Mouse (Mus musculus): ENCODE measurements around the gene Rela. TPM values are rescaled to one million over a fixed set of nuclear protein-coding genes. Genes with fewer than 3 reads are reported as not detected.

Rela gene
- polyA plus RNA-seq, 1 experiment, result 118 TPM

GRCm38 (mm10) chr19:5608707-5609106 is 28.6 kb upstream of the Rela start:
- 92% methylated on average over 13 of the region's 13 CpGs for WGBS
- TF ChIP-seq POLR2A (IDR thresholded peaks at IDR 0.05; ENCODE audit: borderline replicate concordance, extremely low read depth, low read depth, low read length) (no peak), CTCF (IDR thresholded peaks at IDR 0.05; ENCODE audit: insufficient read depth, low read length) (no peak)
- H3K4me1 ChIP-seq (ENCODE audit: control insufficient read depth, insufficient read depth, low read length), result peaks cover 6% of the 10 kb centered on the region; the same call in 1 of the 2 replicates
- no peak overlapping the region for H3K4me3 ChIP-seq (replicated peaks; ENCODE audit: extremely low read depth, low read depth, low read length)
- DNase-seq, result no peak

GRCm38 (mm10) chr19:5609171-5609546 is 28.1 kb upstream of the Rela start:
- WGBS, result 36% methylated on average over 10 of the region's 10 CpGs
- TF ChIP-seq POLR2A (IDR thresholded peaks at IDR 0.05; ENCODE audit: borderline replicate concordance, extremely low read depth, low read depth, low read length) (no peak), CTCF (IDR thresholded peaks at IDR 0.05; ENCODE audit: insufficient read depth, low read length) (no peak)
- Histone ChIP-seq H3K4me3 (replicated peaks; ENCODE audit: extremely low read depth, low read depth, low read length) (peak overlapping the region; percentile 93), H3K4me1 (ENCODE audit: control insufficient read depth, insufficient read depth, low read length) (peaks cover 6% of the 10 kb centered on the region; the same call in 1 of the 2 replicates)
- DNase-seq, result no peak

- Histone ChIP-seq H3K4me1 (ENCODE audit: control insufficient read depth, insufficient read depth, low read length) (peaks cover 6% of the 10 kb centered on the region; the same call in 1 of the 2 replicates), H3K4me3 (replicated peaks; ENCODE audit: extremely low read depth, low read depth, low read length) (peak within 1 kb of the TSS; percentile 93)
- under 1% methylated on average over 55 of the region's 55 CpGs for WGBS
- TF ChIP-seq CTCF (IDR thresholded peaks at IDR 0.05; ENCODE audit: insufficient read depth, low read length), result no peak
- peak; percentile 64 for TF ChIP-seq POLR2A (IDR thresholded peaks at IDR 0.05; ENCODE audit: borderline replicate concordance, extremely low read depth, low read depth, low read length)
- DNase-seq, result peak; percentile 97
Observed at GRCm38 (mm10) chr19:5609547-5610404, 27.5 kb upstream of the Rela start, which contains the start of gene Kat5. Kat5 (minus strand) TSS chr19:5610237.

GRCm38 (mm10) chr19:5611973-5612372 is 25.3 kb upstream of the Rela start:
- DNase-seq, result no peak
- TF ChIP-seq CTCF (IDR thresholded peaks at IDR 0.05; ENCODE audit: insufficient read depth, low read length), result no peak
- no peak for TF ChIP-seq POLR2A (IDR thresholded peaks at IDR 0.05; ENCODE audit: borderline replicate concordance, extremely low read depth, low read depth, low read length)
- 73% methylated on average over 1 of the region's 1 CpGs for WGBS

GRCm38 (mm10) chr19:5612762-5613411 is 24.4 kb upstream of the Rela start:
- TF ChIP-seq CTCF (IDR thresholded peaks at IDR 0.05; ENCODE audit: insufficient read depth, low read length) (no peak), POLR2A (IDR thresholded peaks at IDR 0.05; ENCODE audit: borderline replicate concordance, extremely low read depth, low read depth, low read length) (no peak)
- no peak for DNase-seq
- WGBS, result 50% methylated on average over 3 of the region's 3 CpGs
- H3K4me3 ChIP-seq (replicated peaks; ENCODE audit: extremely low read depth, low read depth, low read length), result no peak overlapping the region
- peaks cover 10% of the 10 kb centered on the region for H3K4me1 ChIP-seq (ENCODE audit: control insufficient read depth, insufficient read depth, low read length)

More at GRCm38 (mm10) chr19:5611973-5612372, 25.3 kb upstream of the Rela start:
- peaks cover 10% of the 10 kb centered on the region for H3K4me1 ChIP-seq (ENCODE audit: control insufficient read depth, insufficient read depth, low read length)
- H3K4me3 ChIP-seq (replicated peaks; ENCODE audit: extremely low read depth, low read depth, low read length), result no peak overlapping the region

GRCm38 (mm10) chr19:5614953-5615352 is 22.3 kb upstream of the Rela start:
- peak; percentile 71 for DNase-seq
- TF ChIP-seq CTCF (IDR thresholded peaks at IDR 0.05; ENCODE audit: insufficient read depth, low read length), result no peak
- TF ChIP-seq POLR2A (IDR thresholded peaks at IDR 0.05; ENCODE audit: borderline replicate concordance, extremely low read depth, low read depth, low read length), result no peak
- WGBS, result 24% methylated on average over 2 of the region's 2 CpGs
- peaks cover 6% of the 10 kb centered on the region for H3K4me1 ChIP-seq (ENCODE audit: control insufficient read depth, insufficient read depth, low read length)
- H3K4me3 ChIP-seq (replicated peaks; ENCODE audit: extremely low read depth, low read depth, low read length), result no peak overlapping the region

GRCm38 (mm10) chr19:5620007-5620406 is 17.3 kb upstream of the Rela start:
- WGBS, result 70% methylated on average over 4 of the region's 4 CpGs
- TF ChIP-seq POLR2A (IDR thresholded peaks at IDR 0.05; ENCODE audit: borderline replicate concordance, extremely low read depth, low read depth, low read length) (no peak), CTCF (IDR thresholded peaks at IDR 0.05; ENCODE audit: insufficient read depth, low read length) (no peak)
- H3K4me1 ChIP-seq (ENCODE audit: control insufficient read depth, insufficient read depth, low read length), result peaks cover 4% of the 10 kb centered on the region
- H3K4me3 ChIP-seq (replicated peaks; ENCODE audit: extremely low read depth, low read depth, low read length), result no peak overlapping the region
- no peak for DNase-seq

GRCm38 (mm10) chr19:5621884-5622283 is 15.4 kb upstream of the Rela start:
- WGBS, result 55% methylated on average over 5 of the region's 5 CpGs
- TF ChIP-seq POLR2A (IDR thresholded peaks at IDR 0.05; ENCODE audit: borderline replicate concordance, extremely low read depth, low read depth, low read length) (no peak), CTCF (IDR thresholded peaks at IDR 0.05; ENCODE audit: insufficient read depth, low read length) (no peak)

GRCm38 (mm10) chr19:5625311-5625710 is 12.0 kb upstream of the Rela start:
- WGBS, result 76% methylated on average over 8 of the region's 8 CpGs
- no peaks in the 10 kb centered on the region for H3K4me1 ChIP-seq (ENCODE audit: control insufficient read depth, insufficient read depth, low read length)
- no peak overlapping the region for H3K4me3 ChIP-seq (replicated peaks; ENCODE audit: extremely low read depth, low read depth, low read length)
- DNase-seq, result no peak
- TF ChIP-seq CTCF (IDR thresholded peaks at IDR 0.05; ENCODE audit: insufficient read depth, low read length) (no peak), POLR2A (IDR thresholded peaks at IDR 0.05; ENCODE audit: borderline replicate concordance, extremely low read depth, low read depth, low read length) (no peak)

More at GRCm38 (mm10) chr19:5621884-5622283, 15.4 kb upstream of the Rela start:
- no peak overlapping the region for H3K4me3 ChIP-seq (replicated peaks; ENCODE audit: extremely low read depth, low read depth, low read length)
- no peaks in the 10 kb centered on the region for H3K4me1 ChIP-seq (ENCODE audit: control insufficient read depth, insufficient read depth, low read length)
- no peak for DNase-seq
